ENCODE assay signal across 31 mouse cellular contexts in the genomic region with DNA sequence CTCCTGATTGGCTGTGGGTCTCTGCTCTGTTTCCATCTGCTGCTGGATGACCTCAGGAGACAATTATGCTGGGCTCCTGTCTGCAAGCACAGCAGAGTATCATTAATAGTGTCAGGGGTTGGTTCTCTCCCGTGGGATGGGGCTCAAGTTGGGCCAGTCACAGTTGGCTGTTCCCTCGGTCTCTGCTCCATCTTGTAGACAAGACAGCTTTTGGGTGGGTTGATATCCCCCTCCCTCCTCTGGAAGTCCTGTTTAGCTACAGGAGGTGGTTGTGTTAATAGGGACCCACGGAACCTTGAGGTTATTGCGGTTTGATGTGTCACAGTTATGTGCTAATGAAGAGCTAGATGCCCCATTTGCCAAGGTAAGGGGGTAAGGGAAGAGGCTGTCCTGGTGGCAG. TPM values are rescaled to one million over a fixed set of nuclear protein-coding genes. Genes with fewer than 3 reads are reported as not detected.
"Had no signal": no experiment of that assay in that cellular context is flagged by ENCODE, and none has a peak within 500 bp of the region (broad histone marks: within the 10 kb centered on the region; RNA-seq: fewer than 3 reads in every experiment).

No protein-coding gene starts in this region.

- H3K27me3 ChIP-seq: limb, embryonic 12.5 days; limb, embryonic 15.5 days; midbrain, embryonic 12.5 days; neural tube, embryonic 13.5 days had no signal

- ATAC-seq: liver, postnatal 0 days; lung, postnatal 0 days; midbrain, embryonic 16.5 days had no signal

- H3K9me3 ChIP-seq: limb, embryonic 12.5 days; limb, embryonic 15.5 days; midbrain, embryonic 12.5 days; neural tube, embryonic 13.5 days had no signal

- DNase-seq: kidney, adult 18-20 months; kidney, adult 9 months; kidney, postnatal 14 days; kidney, postnatal 4 days; layer of hippocampus, adult 9-11 months; left cerebral cortex, postnatal 4 days; liver, postnatal 0 days; lung, embryonic 14.5 days; right cerebral cortex, adult 18-20 months; right cerebral cortex, postnatal 14 days; right cerebral cortex, postnatal 4 days; thymus, adult 2 months; thymus, postnatal 14 days; thymus, postnatal 4 days had no signal

- H3K9ac ChIP-seq: limb, embryonic 12.5 days; limb, embryonic 15.5 days; liver, embryonic 14.5 days; liver, postnatal 0 days; lung, embryonic 14.5 days; midbrain, embryonic 12.5 days; neural tube, embryonic 13.5 days had no signal

- H3K27ac ChIP-seq: layer of hippocampus, adult 2 months; left cerebral cortex, adult 2 months; limb, embryonic 12.5 days; limb, embryonic 15.5 days; liver, embryonic 14.5 days; midbrain, embryonic 12.5 days; neural tube, embryonic 13.5 days; stomach, postnatal 0 days had no signal

- H3K4me1 ChIP-seq: limb, embryonic 12.5 days; limb, embryonic 15.5 days; midbrain, embryonic 12.5 days; neural tube, embryonic 13.5 days had no signal

- H3K4me3 ChIP-seq: layer of hippocampus, adult 2 months; left cerebral cortex, adult 2 months; limb, embryonic 12.5 days; limb, embryonic 15.5 days; midbrain, embryonic 12.5 days; myocyte; neural tube, embryonic 13.5 days had no signal

- H3K36me3 ChIP-seq: limb, embryonic 15.5 days; neural tube, embryonic 13.5 days had no signal

- H3K4me2 ChIP-seq: limb, embryonic 12.5 days; limb, embryonic 15.5 days; liver, embryonic 11.5 days; lung, embryonic 14.5 days; midbrain, embryonic 12.5 days; neural tube, embryonic 13.5 days had no signal

RNA-seq across cellular contexts. Expression of a gene that starts 45.5 kb away (rescaled TPM):
- total RNA-seq: megakaryocyte-erythroid progenitor cell, adult 5-6 weeks; monocyte, adult 5-6 weeks had no signal
- polyA plus RNA-seq: myocyte had no signal

RNA-seq across cellular contexts. Expression of a gene that starts 57.6 kb away (rescaled TPM):
- total RNA-seq: left cerebral cortex, postnatal 4 days; megakaryocyte-erythroid progenitor cell, adult 5-6 weeks; monocyte, adult 5-6 weeks; neutrophil, adult 5-6 weeks had no signal
- polyA plus RNA-seq: kidney, embryonic 16.5 days; limb, embryonic 12.5 days; limb, embryonic 15.5 days; liver, embryonic 11.5 days; liver, embryonic 14.5 days; liver, postnatal 0 days; lung, embryonic 14.5 days; lung, postnatal 0 days; midbrain, embryonic 12.5 days; midbrain, embryonic 16.5 days; myocyte; neural tube, embryonic 13.5 days; stomach, embryonic 14.5 days; stomach, postnatal 0 days had no signal
